Mouse (Mus musculus) MEL (cell line): ENCODE data around the gene Stat5a. TPM values are rescaled to one million over a fixed set of nuclear protein-coding genes. Genes with fewer than 3 reads are reported as not detected.

Experiments
- DNase-seq: peaks from one replicate; pipeline ENCODE4 v3.0.0; 2011; ENCODE audit warnings: low read depth, low spot score
- H3K27ac ChIP-seq: 2 replicates; pipeline ENCODE4 v1.5.1; 2012; ENCODE audit warnings: low read depth, mild to moderate bottlenecking, control low read depth, low read length, moderate library complexity; ENCODE audit not compliant: control insufficient read depth
- H3K27me3 ChIP-seq, 2 experiments: fragments of 150-350 bp in 1 of 2; sonication (generic) in 1 of 2; 2 replicates each; pipeline ENCODE4 v1.6.1; 2012; ENCODE audit warnings: low read length in 2 of 2, mild to moderate bottlenecking in 2 of 2, improper control_type of control experiment in 1 of 2, moderate library complexity in 1 of 2; ENCODE audit not compliant: insufficient read depth in 2 of 2, control insufficient read depth in 1 of 2
- H3K36me3 ChIP-seq, 2 experiments: 2 replicates each; pipeline ENCODE4 v1.6.1; 2012 to 2014; ENCODE audit warnings: low read length in 2 of 2, improper control_type of control experiment in 1 of 2, inconsistent platforms in 1 of 2, mild to moderate bottlenecking in 1 of 2; ENCODE audit not compliant: insufficient read depth in 2 of 2, control insufficient read depth in 1 of 2
- H3K4me1 ChIP-seq, 2 experiments: fragments of 150-350 bp in 1 of 2; sonication (generic) in 1 of 2; 2 replicates each; pipeline ENCODE4 v1.6.1; 2012; ENCODE audit warnings: low read length in 2 of 2, improper control_type of control experiment in 1 of 2, mild to moderate bottlenecking in 1 of 2; ENCODE audit not compliant: insufficient read depth in 2 of 2, control insufficient read depth in 1 of 2
- H3K4me3 ChIP-seq, 2 experiments: fragments of 150-350 bp in 1 of 2; sonication (generic) in 1 of 2; 2 replicates each; pipeline ENCODE4 v1.5.1; 2012; ENCODE audit warnings: low read depth in 2 of 2, low read length in 2 of 2, mild to moderate bottlenecking in 2 of 2, moderate library complexity in 2 of 2, control low read depth in 1 of 2, improper control_type of control experiment in 1 of 2; ENCODE audit not compliant: control insufficient read depth in 1 of 2, insufficient read depth in 1 of 2
- H3K79me2 ChIP-seq: 2 replicates; pipeline ENCODE4 v1.6.1; 2012; ENCODE audit warnings: mild to moderate bottlenecking, low read length, moderate library complexity; ENCODE audit not compliant: control insufficient read depth, poor library complexity, insufficient read depth
- H3K9ac ChIP-seq: 2 replicates; pipeline ENCODE4 v1.6.1; 2012; ENCODE audit warnings: low read depth, mild to moderate bottlenecking, control low read depth, low read length, moderate library complexity; ENCODE audit not compliant: control insufficient read depth, poor library complexity, severe bottlenecking
- H3K9me3 ChIP-seq: fragments of 150-350 bp; sonication (generic); replicated peaks from 2 replicates; pipeline ENCODE4 v1.6.1; 2012; ENCODE audit warnings: mild to moderate bottlenecking, low read length, improper control_type of control experiment, moderate library complexity; ENCODE audit not compliant: insufficient read depth
- CHD1 ChIP-seq: IDR thresholded peaks from 2 replicates; pipeline ENCODE4 v1.6.1; 2012; ENCODE audit warnings: low read depth, mild to moderate bottlenecking, inconsistent platforms, low read length, improper control_type of control experiment
- CHD2 ChIP-seq: IDR thresholded peaks from 2 replicates; pipeline ENCODE4 v1.6.1; 2011; ENCODE audit warnings: low read length, improper control_type of control experiment
- E2F4 ChIP-seq: IDR thresholded peaks from 2 replicates; pipeline ENCODE4 v1.6.1; 2011; ENCODE audit warnings: low read depth, low read length, improper control_type of control experiment, borderline replicate concordance
- HCFC1 ChIP-seq: IDR thresholded peaks from 2 replicates; pipeline ENCODE4 v1.6.1; 2012; ENCODE audit warnings: low read depth, mild to moderate bottlenecking, inconsistent platforms, low read length, improper control_type of control experiment, moderate library complexity
- JUND ChIP-seq: IDR thresholded peaks from 2 replicates; pipeline ENCODE4 v1.6.1; 2011; ENCODE audit warnings: low read depth, mild to moderate bottlenecking, improper control_type of control experiment, low read length
- MAFK ChIP-seq: IDR thresholded peaks from 2 replicates; pipeline ENCODE4 v1.6.1; 2011; ENCODE audit warnings: low read depth, mild to moderate bottlenecking, low read length, improper control_type of control experiment, borderline replicate concordance
- MEF2A ChIP-seq: IDR thresholded peaks from 2 replicates; pipeline ENCODE4 v1.6.1; 2014; ENCODE audit warnings: low read depth, mild to moderate bottlenecking, inconsistent platforms, low read length, improper control_type of control experiment; ENCODE audit not compliant: poor library complexity, insufficient replicate concordance, severe bottlenecking; ENCODE audit errors: extremely low read depth
- MXI1 ChIP-seq: IDR thresholded peaks from 2 replicates; pipeline ENCODE4 v1.6.1; 2011; ENCODE audit warnings: mild to moderate bottlenecking, low read depth, low read length, improper control_type of control experiment
- MYB ChIP-seq: IDR thresholded peaks from 2 replicates; pipeline ENCODE4 v1.6.1; 2011; ENCODE audit warnings: mild to moderate bottlenecking, low read depth, low read length, improper control_type of control experiment
- MYC ChIP-seq: IDR thresholded peaks from 2 replicates; pipeline ENCODE4 v1.6.1; 2011; ENCODE audit warnings: low read depth, mild to moderate bottlenecking, low read length, improper control_type of control experiment, moderate library complexity
- NELFE ChIP-seq: IDR thresholded peaks from 2 replicates; pipeline ENCODE4 v1.6.1; 2011; ENCODE audit warnings: low read depth, low read length, improper control_type of control experiment
- NRF1 ChIP-seq: IDR thresholded peaks from 2 replicates; pipeline ENCODE4 v1.6.1; 2014; ENCODE audit warnings: low read depth, mild to moderate bottlenecking, inconsistent platforms, low read length, improper control_type of control experiment, moderate library complexity; ENCODE audit not compliant: poor library complexity, insufficient read depth, severe bottlenecking
- POLR2A ChIP-seq, 2 experiments: IDR thresholded peaks; 2 replicates each; pipeline ENCODE4 v1.6.1; 2011 to 2012; ENCODE audit warnings: low read length in 2 of 2, mild to moderate bottlenecking in 2 of 2, control low read depth in 1 of 2, improper control_type of control experiment in 1 of 2, low read depth in 1 of 2, moderate library complexity in 1 of 2; ENCODE audit not compliant: control insufficient read depth in 1 of 2, insufficient read depth in 1 of 2, poor library complexity in 1 of 2
- SIN3A ChIP-seq: IDR thresholded peaks from 2 replicates; pipeline ENCODE4 v1.6.1; 2012; ENCODE audit warnings: low read length, improper control_type of control experiment, inconsistent platforms
- TAL1 ChIP-seq: IDR thresholded peaks from 2 replicates; pipeline ENCODE4 v1.6.1; 2012; ENCODE audit warnings: mild to moderate bottlenecking, inconsistent platforms, low read length, moderate library complexity, mixed read lengths
- TCF12 ChIP-seq: IDR thresholded peaks from 2 replicates; pipeline ENCODE4 v1.6.1; 2014; ENCODE audit warnings: low read depth, mild to moderate bottlenecking, inconsistent platforms, low read length, improper control_type of control experiment, moderate library complexity
- ZC3H11A ChIP-seq: IDR thresholded peaks from 2 replicates; pipeline ENCODE4 v1.6.1; 2012; ENCODE audit warnings: low read depth, mild to moderate bottlenecking, inconsistent platforms, low read length, improper control_type of control experiment
- polyA plus RNA-seq, 2 experiments: library from polyadenylated mRNA; stranded (reverse) in 1 of 2; unstranded in 1 of 2; fragments of >175 nt in 1 of 2; fragments of >200 nt in 1 of 2; gene quantifications; 2 replicates each; pipeline versions ENCODE4 v1.2.1 to v1.2.4; 2012; ENCODE audit warnings: low replicate concordance in 2 of 2, low read depth in 1 of 2; ENCODE audit not compliant: insufficient read length in 2 of 2, insufficient read depth in 1 of 2, missing spikeins in 1 of 2
- total RNA-seq: library from RNA; depleted of rRNA; stranded (reverse); fragments of 300-350 nt; gene quantifications from 2 replicates; pipeline ENCODE4 v1.2.3, GENCODE M21; 2012

Gene Stat5a
- total and polyA plus RNA-seq, 3 experiments = 54.2 to 86.8 TPM; not detected in 1

DNA sequence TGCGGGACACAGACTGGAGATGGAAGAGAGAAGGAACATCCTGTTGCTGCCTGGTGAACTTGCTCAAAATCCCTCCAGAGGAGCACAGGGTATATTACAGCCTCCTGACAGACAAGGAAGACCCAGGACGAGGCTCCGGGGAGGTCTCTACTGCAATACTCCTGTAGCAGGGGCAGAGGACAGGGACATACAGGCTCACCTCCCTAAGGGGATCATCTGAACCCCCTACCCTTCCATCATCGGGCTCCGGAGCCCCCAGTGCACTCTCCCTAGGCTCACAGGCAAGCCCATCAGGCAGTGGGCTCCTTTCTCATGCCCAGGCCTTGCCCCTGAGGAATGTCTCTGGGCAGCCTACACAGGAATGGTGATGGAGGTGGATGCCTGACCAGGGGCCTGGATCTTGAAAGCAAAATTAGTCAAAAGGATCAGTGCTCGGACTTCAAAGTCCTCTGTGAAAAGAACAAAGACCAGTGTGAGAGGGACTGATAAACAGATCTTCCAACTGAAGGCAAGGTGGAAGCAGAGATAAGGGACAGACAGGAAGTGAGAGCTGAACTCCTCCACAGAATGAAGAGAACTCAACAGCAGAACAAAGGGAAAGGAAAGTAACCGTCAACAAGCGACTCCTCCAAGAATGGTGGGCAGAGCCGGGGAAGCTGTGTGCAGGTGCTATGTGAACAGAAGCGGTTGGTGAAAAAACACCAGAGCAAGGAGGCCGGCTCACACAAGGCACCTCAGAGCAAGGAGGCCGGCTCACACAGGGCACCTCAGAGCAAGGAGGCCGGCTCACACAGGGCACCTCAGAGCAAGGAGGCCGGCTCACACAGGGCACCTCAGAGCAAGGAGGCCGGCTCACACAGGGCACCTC is 32.3 kb downstream of the Stat5a start (continued):
- peak; percentile 47 to 80; a peak in 3 of 4 replicates for TF ChIP-seq POLR2A (IDR thresholded peaks at IDR 0.05; ENCODE audit: control insufficient read depth in 1 of 2, insufficient read depth in 1 of 2, low read depth in 1 of 2, low read length in 2 of 2, poor library complexity in 1 of 2)
- no peak; the same call in 1 of the 2 replicates for TF ChIP-seq JUND
- no peak; the same call in 1 of the 2 replicates for TF ChIP-seq MAFK
- TF ChIP-seq MYB = peak; percentile 99
- 0 out of 2 replicates have a peak, but pooled peaks have one; percentile 25 for TF ChIP-seq HCFC1
- no peak for TF ChIP-seq MEF2A
- peak; percentile 57; the same call in 1 of the 2 replicates for TF ChIP-seq MYC
- TF ChIP-seq ZC3H11A = no peak
- TF ChIP-seq CHD2 = no peak
- peak; percentile 94 for TF ChIP-seq SIN3A
- peak; percentile 100 for TF ChIP-seq TCF12
- TF ChIP-seq NRF1 = no peak
- TF ChIP-seq MXI1 = peak; percentile 71; the same call in 1 of the 2 replicates
- peak; percentile 74 for TF ChIP-seq NELFE
- peak; percentile 99 for TF ChIP-seq TAL1
- no peak for TF ChIP-seq E2F4

DNA sequence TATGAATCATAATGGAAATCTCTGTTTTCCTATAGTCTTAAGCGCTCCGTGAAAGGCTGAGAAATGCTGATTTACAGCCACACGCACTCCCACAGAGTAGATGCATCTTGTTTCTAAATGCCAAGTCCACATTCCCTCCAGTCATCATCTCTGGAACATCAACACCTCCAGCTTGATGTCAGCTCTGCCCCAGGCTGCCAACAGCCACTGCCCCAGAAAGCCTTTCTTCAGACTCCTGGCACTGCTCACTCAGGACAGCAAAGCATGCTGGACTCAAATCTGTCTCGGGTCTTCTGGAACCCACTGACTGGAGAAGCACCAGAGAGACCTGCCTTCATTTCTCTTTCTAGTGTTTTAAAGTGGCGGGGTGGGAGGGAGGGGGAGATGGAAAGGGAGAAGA is 33.3 kb downstream of the Stat5a start:
- Histone ChIP-seq H3K36me3 (peaks cover 0 to 62% of the 10 kb centered on the region in 2 experiments; a peak in 3 of 4 replicates), H3K4me1 (peaks cover 42 to 63% of the 10 kb centered on the region in 2 experiments), H3K9ac (peak overlapping the region; percentile 63)

More for the DNA sequence above, 33.3 kb downstream of the Stat5a start:
- Histone ChIP-seq H3K4me3 (peak overlapping the region in 1 of 2 experiments; percentile 7; a peak in 1 of 4 replicates), H3K79me2 (no peaks in the 10 kb centered on the region), H3K9me3 (no peaks in the 10 kb centered on the region), H3K27ac (peak overlapping the region; percentile 97)
- TF ChIP-seq SIN3A (no peak), CHD1 (0 out of 2 replicates have a peak, but pooled peaks have one; percentile 14)
- TF ChIP-seq, all 39 proteins: peak for 1
- DNase-seq = peak; percentile 45
- no peaks in the 10 kb centered on the region for H3K27me3 ChIP-seq
